Mouse (Mus musculus) limb, embryonic 14.5 days (tissue): ENCODE results near the gene Psmb3. TPM values are rescaled to one million over a fixed set of nuclear protein-coding genes. Genes with fewer than 3 reads are reported as not detected.

Experiments
- ATAC-seq: fragments of 200-750 bp; cut with Nextera tagmentation; 2 replicates; pipeline ENCODE4 v1.8.0; 2017; ENCODE audit warnings: low read depth, moderate number of reproducible peaks, moderate TSS enrichment; ENCODE audit not compliant: low FRiP score
- DNase-seq: peaks from one replicate; pipeline ENCODE4 v3.0.0-alpha.2; 2015; ENCODE audit warnings: low spot score
- H3K27ac ChIP-seq: fragments of 300-500 bp; sonication (generic); replicated peaks from 2 replicates; pipeline ENCODE4 v1.5.1; 2014; ENCODE audit warnings: low read depth, mild to moderate bottlenecking, low read length, moderate library complexity, mixed read lengths
- H3K27me3 ChIP-seq: fragments of 300-500 bp; sonication (generic); 2 replicates; pipeline ENCODE4 v1.6.1; 2014; ENCODE audit warnings: low read length, mixed read lengths; ENCODE audit not compliant: control insufficient read depth, insufficient read depth
- H3K36me3 ChIP-seq: fragments of 300-500 bp; sonication (generic); 2 replicates; pipeline ENCODE4 v1.6.1; 2014; ENCODE audit warnings: mild to moderate bottlenecking, low read length, moderate library complexity, mixed read lengths; ENCODE audit not compliant: control insufficient read depth, insufficient read depth
- H3K4me1 ChIP-seq: fragments of 300-500 bp; sonication (generic); 2 replicates; pipeline ENCODE4 v1.6.1; 2014; ENCODE audit warnings: antibody characterized with exemption, low read length, mixed read lengths; ENCODE audit not compliant: control insufficient read depth, insufficient read depth
- H3K4me2 ChIP-seq: fragments of 300-500 bp; sonication (generic); replicated peaks from 2 replicates; pipeline ENCODE4 v1.6.1; 2014; ENCODE audit warnings: low read depth, mild to moderate bottlenecking, low read length, moderate library complexity; ENCODE audit not compliant: severe bottlenecking
- H3K4me3 ChIP-seq: fragments of 300-500 bp; sonication (generic); replicated peaks from 2 replicates; pipeline ENCODE4 v1.5.1; 2014; ENCODE audit warnings: low read length
- H3K9ac ChIP-seq: fragments of 300-500 bp; sonication (generic); 2 replicates; pipeline ENCODE4 v1.6.1; 2014; ENCODE audit warnings: mild to moderate bottlenecking, low read depth, low read length, moderate library complexity; ENCODE audit not compliant: severe bottlenecking
- H3K9me3 ChIP-seq: fragments of 300-500 bp; sonication (generic); 2 replicates; pipeline ENCODE4 v1.6.1; 2016; ENCODE audit warnings: low read length; ENCODE audit not compliant: control insufficient read depth
- POLR2A ChIP-seq: fragments of 200-500 bp; IDR thresholded peaks from 2 replicates; pipeline ENCODE4 v1.8.0; 2012; ENCODE audit warnings: inconsistent platforms, mild to moderate bottlenecking, moderate library complexity, borderline replicate concordance; ENCODE audit not compliant: insufficient read depth, insufficient read length; ENCODE audit errors: extremely low read depth
- WGBS: fragments of 180-500 bp; shearing (Covaris S2); extraction: QIAGEN DNeasy Blood & Tissue Kit; methylation state at CpG from one replicate; pipeline ENCODE4 v1.1.7; 2014; 5-methylcytosine and 5-hydroxymethylcytosine counted together
- polyA plus RNA-seq, 2 experiments: library from polyadenylated mRNA; depleted of rRNA in 1 of 2; stranded (reverse) in 1 of 2; unstranded in 1 of 2; fragments of >200 nt; fragmentation: Nextera tagmentation in 1 of 2; extraction: Ambion mirVana in 1 of 2; gene quantifications; 2 replicates each; pipeline versions ENCODE4 v1.2.1 to v1.2.3; 2012 to 2014

Gene Psmb3
- polyA plus RNA-seq, 2 experiments = 368 to 508 TPM

GRCm38 (mm10) chr11:97658751-97659266, 44.4 kb upstream of the Psmb3 start:
- Histone ChIP-seq H3K9me3 (no peaks in the 10 kb centered on the region), H3K27me3 (peaks cover 17% of the 10 kb centered on the region), H3K27ac (no peak overlapping the region), H3K4me2 (peak overlapping the region; percentile 63), H3K4me1 (peaks cover 23% of the 10 kb centered on the region), H3K36me3 (no peaks in the 10 kb centered on the region), H3K9ac (no peak overlapping the region), H3K4me3 (no peak overlapping the region)
- no peak for TF ChIP-seq POLR2A
- ATAC-seq (no peak), DNase-seq (no peak)
- 57% methylated on average over 11 of the region's 11 CpGs for WGBS

GRCm38 (mm10) chr11:97659267-97659989, 43.8 kb upstream of the Psmb3 start:
- no peak for ATAC-seq
- H3K9ac ChIP-seq = peak overlapping the region; percentile 84

GRCm38 (mm10) chr11:97659990-97660714, 43.0 kb upstream of the Psmb3 start:
- Histone ChIP-seq H3K4me3 (peak overlapping the region; percentile 74), H3K4me2 (peak overlapping the region; percentile 63), H3K4me1 (peaks cover 27% of the 10 kb centered on the region), H3K27me3 (peaks cover 17% of the 10 kb centered on the region), H3K9me3 (no peaks in the 10 kb centered on the region), H3K9ac (peak overlapping the region; percentile 84), H3K27ac (peak overlapping the region; percentile 63), H3K36me3 (0 out of 2 replicates have a peak, but pooled peaks cover under 1% of the 10 kb centered on the region)
- under 1% methylated on average over 62 of the region's 78 CpGs for WGBS
- TF ChIP-seq POLR2A = no peak
- ATAC-seq (peak; percentile 82), DNase-seq (peak; percentile 69)

More at GRCm38 (mm10) chr11:97659267-97659989, 43.8 kb upstream of the Psmb3 start:
- no peak for DNase-seq
- Histone ChIP-seq H3K36me3 (no peaks in the 10 kb centered on the region), H3K9me3 (no peaks in the 10 kb centered on the region), H3K4me2 (peak overlapping the region; percentile 63), H3K27me3 (peaks cover 17% of the 10 kb centered on the region), H3K4me3 (peak overlapping the region; percentile 74), H3K27ac (peak overlapping the region; percentile 63), H3K4me1 (peaks cover 23% of the 10 kb centered on the region)
- TF ChIP-seq POLR2A = no peak
- WGBS = 10% methylated on average over 13 of the region's 13 CpGs

- Histone ChIP-seq H3K27me3 (peaks cover 17% of the 10 kb centered on the region), H3K4me1 (peaks cover 27% of the 10 kb centered on the region), H3K9me3 (no peaks in the 10 kb centered on the region)
Observed at GRCm38 (mm10) chr11:97660734-97661647, 42.2 kb upstream of the Psmb3 start.

More at GRCm38 (mm10) chr11:97660734-97661647, 42.2 kb upstream of the Psmb3 start:
- Histone ChIP-seq H3K4me3 (peak overlapping the region; percentile 85), H3K9ac (0 out of 2 replicates have a peak overlapping the region, but pooled peaks have one; percentile 84), H3K4me2 (peak overlapping the region; percentile 63), H3K27ac (no peak overlapping the region), H3K36me3 (peaks cover 9% of the 10 kb centered on the region)
- no peak for DNase-seq
- ATAC-seq = no peak
- no peak for TF ChIP-seq POLR2A
- 3% methylated on average over 27 of the region's 27 CpGs for WGBS
